In genomic region chr2:56460625-56461590, GRCm38 (mm10) we compare ENCODE assay signal across 17 mouse cellular contexts.
A peak's percentile ranks its signal among the peaks of the same experiment; 100 is the strongest.
DNase-seq lines count a peak whose midpoint lies in the region; ATAC-seq lines count a peak whose summit lies in the region.
"Had no signal": no experiment of that assay in that cellular context is flagged by ENCODE, and none has a peak within 500 bp of the region (broad histone marks: within the 10 kb centered on the region; RNA-seq: fewer than 3 reads in every experiment).

No protein-coding gene starts in this region.

- H3K4me2 ChIP-seq in embryonic facial prominence, embryonic 14.5 days (ENCODE audit: low read depth, low read length), result no peak overlapping the region
- no peak overlapping the region for H3K4me2 ChIP-seq in hindbrain, embryonic 14.5 days (replicated peaks)
- H3K4me2 ChIP-seq in midbrain, embryonic 15.5 days, result no peak overlapping the region
- H3K4me2 ChIP-seq: heart, embryonic 13.5 days; kidney, embryonic 15.5 days had no signal

- no peak overlapping the region for H3K27ac ChIP-seq in embryonic facial prominence, embryonic 14.5 days (replicated peaks; ENCODE audit: low read depth, low read length)
- peak overlapping the region; percentile 21; the same call in 1 of the 2 replicates for H3K27ac ChIP-seq in hindbrain, embryonic 14.5 days
- peak overlapping the region; percentile 20; the same call in 1 of the 2 replicates for H3K27ac ChIP-seq in midbrain, embryonic 15.5 days
- H3K27ac ChIP-seq: heart, embryonic 13.5 days; kidney, embryonic 15.5 days; layer of hippocampus, adult 2 months; stomach, postnatal 0 days had no signal

- no peak overlapping the region for H3K9ac ChIP-seq in embryonic facial prominence, embryonic 14.5 days (ENCODE audit: low read depth, low read length)
- H3K9ac ChIP-seq in hindbrain, embryonic 14.5 days, result no peak overlapping the region
- H3K9ac ChIP-seq in midbrain, embryonic 15.5 days, result no peak overlapping the region
- H3K9ac ChIP-seq: heart, embryonic 13.5 days; kidney, embryonic 15.5 days had no signal

- peak; percentile 57; the same call in 1 of the 2 replicates for ATAC-seq in embryonic facial prominence, embryonic 14.5 days (ENCODE audit: low read depth)
- ATAC-seq in hindbrain, embryonic 14.5 days (ENCODE audit: low FRiP score), result 0 out of 2 replicates have a peak, but pooled peaks have one; percentile 38
- ATAC-seq in midbrain, embryonic 15.5 days (replicated peaks), result peak; percentile 86
- ATAC-seq: activated CD4-positive, CD25-positive, alpha-beta regulatory T cell, adult 4 months had no signal

- intact Hi-C loops in left cerebral cortex, postnatal 36 days (cut with DNase I), result no loop called here

- H3K9me3 ChIP-seq in embryonic facial prominence, embryonic 14.5 days (ENCODE audit: control insufficient read depth, low read length), result no peaks in the 10 kb centered on the region
- no peaks in the 10 kb centered on the region for H3K9me3 ChIP-seq in hindbrain, embryonic 14.5 days (ENCODE audit: control insufficient read depth, low read length)
- no peaks in the 10 kb centered on the region for H3K9me3 ChIP-seq in midbrain, embryonic 15.5 days
- H3K9me3 ChIP-seq: heart, embryonic 13.5 days; kidney, embryonic 15.5 days had no signal

- H3K27me3 ChIP-seq in embryonic facial prominence, embryonic 14.5 days (replicated peaks; ENCODE audit: control insufficient read depth, insufficient read depth, low read length), result no peaks in the 10 kb centered on the region
- H3K27me3 ChIP-seq in hindbrain, embryonic 14.5 days (ENCODE audit: control insufficient read depth, insufficient read depth, low read length), result no peaks in the 10 kb centered on the region
- H3K27me3 ChIP-seq in midbrain, embryonic 15.5 days (replicated peaks), result no peaks in the 10 kb centered on the region
- H3K27me3 ChIP-seq: heart, embryonic 13.5 days; kidney, embryonic 15.5 days had no signal

- no peaks in the 10 kb centered on the region for H3K36me3 ChIP-seq in embryonic facial prominence, embryonic 14.5 days (ENCODE audit: control insufficient read depth, insufficient read depth, low read length)
- H3K36me3 ChIP-seq in hindbrain, embryonic 14.5 days (replicated peaks; ENCODE audit: control insufficient read depth, insufficient read depth), result no peaks in the 10 kb centered on the region
- H3K36me3 ChIP-seq in midbrain, embryonic 15.5 days (replicated peaks), result no peaks in the 10 kb centered on the region
- H3K36me3 ChIP-seq: heart, embryonic 13.5 days; kidney, embryonic 15.5 days had no signal

- H3K4me1 ChIP-seq in embryonic facial prominence, embryonic 14.5 days (ENCODE audit: control insufficient read depth, insufficient read depth, low read length), result no peaks in the 10 kb centered on the region
- H3K4me1 ChIP-seq in hindbrain, embryonic 14.5 days (replicated peaks; ENCODE audit: control insufficient read depth, insufficient read depth, low read length), result peaks cover 10% of the 10 kb centered on the region; the same call in 1 of the 2 replicates
- peaks cover 18% of the 10 kb centered on the region for H3K4me1 ChIP-seq in midbrain, embryonic 15.5 days
- H3K4me1 ChIP-seq: kidney, embryonic 15.5 days had no signal

- WGBS in embryonic facial prominence, embryonic 14.5 days, result 53% methylated on average over 2 of the region's 2 CpGs
- 33% methylated on average over 2 of the region's 2 CpGs for WGBS in hindbrain, embryonic 14.5 days
- 27% methylated on average over 2 of the region's 2 CpGs for WGBS in midbrain, embryonic 15.5 days

- DNase-seq in embryo, embryonic 10 days (ENCODE audit: low spot score), result peak; percentile 9
- DNase-seq in embryo, embryonic 9.5 days (ENCODE audit: extremely low spot score), result no peak
- peak; percentile 19 for DNase-seq in embryonic facial prominence, embryonic 14.5 days (ENCODE audit: low spot score)
- no peak for DNase-seq in hindbrain, embryonic 14.5 days (ENCODE audit: low spot score)
- DNase-seq in layer of hippocampus, adult 8-10 months (ENCODE audit: low spot score in 2 of 2), result no peak
- no peak for DNase-seq in thymus, postnatal 0 days (ENCODE audit: low spot score)
- no peak for DNase-seq in left cerebral cortex, postnatal 36 days (ENCODE audit: low spot score in 2 of 2)
- DNase-seq: cerebellum, postnatal 25 days; lung, adult 2 months; lung, postnatal 4 days; thymus, postnatal 25 days had no signal

- H3K4me3 ChIP-seq in embryonic facial prominence, embryonic 14.5 days (ENCODE audit: low read depth, low read length), result no peak overlapping the region
- no peak overlapping the region for H3K4me3 ChIP-seq in hindbrain, embryonic 14.5 days (replicated peaks; ENCODE audit: low read length)
- H3K4me3 ChIP-seq in midbrain, embryonic 15.5 days, result no peak overlapping the region
- H3K4me3 ChIP-seq: heart, embryonic 13.5 days; kidney, embryonic 15.5 days; layer of hippocampus, adult 2 months had no signal

Comparison
In these comparisons a context has a peak if more than half of its experiments do, and no peak if none do; other contexts are left out.
1. DNase-seq: peak in embryo, embryonic 10 days (single experiment) and embryonic facial prominence, embryonic 14.5 days (single experiment); none in embryo, embryonic 9.5 days (single experiment), hindbrain, embryonic 14.5 days (single experiment), layer of hippocampus, adult 8-10 months (0 of 2), thymus, postnatal 0 days (single experiment) and left cerebral cortex, postnatal 36 days (0 of 2).
2. Peak in every context shown above with its lines, with median percentiles within 50 percentile points of each other: ATAC-seq.